Mouse (Mus musculus): ENCODE results near the gene Nlgn2.

Gene Nlgn2

DNA sequence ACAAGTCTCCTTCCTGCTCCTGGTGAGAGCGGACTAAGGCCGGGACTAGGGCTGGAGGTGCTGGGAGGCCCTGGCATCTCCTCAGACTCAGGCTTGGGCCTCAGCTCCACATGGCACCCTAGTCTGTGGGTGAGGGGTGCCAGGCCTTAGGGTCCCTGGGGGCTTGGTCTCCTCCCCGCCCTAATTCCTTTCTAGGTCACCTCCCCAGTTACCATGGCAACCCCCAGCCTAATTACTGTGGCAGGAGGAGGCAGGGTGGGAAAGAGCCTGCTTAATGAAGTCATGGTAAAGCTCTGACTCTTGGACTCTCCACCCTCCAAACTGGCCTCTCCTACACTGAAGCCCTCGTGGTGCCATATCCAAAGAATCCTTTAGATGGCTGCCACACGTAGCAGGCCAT lies 8.8 kb downstream of the Nlgn2 start:
- CTCF ChIA-PET = no interaction called here

DNA sequence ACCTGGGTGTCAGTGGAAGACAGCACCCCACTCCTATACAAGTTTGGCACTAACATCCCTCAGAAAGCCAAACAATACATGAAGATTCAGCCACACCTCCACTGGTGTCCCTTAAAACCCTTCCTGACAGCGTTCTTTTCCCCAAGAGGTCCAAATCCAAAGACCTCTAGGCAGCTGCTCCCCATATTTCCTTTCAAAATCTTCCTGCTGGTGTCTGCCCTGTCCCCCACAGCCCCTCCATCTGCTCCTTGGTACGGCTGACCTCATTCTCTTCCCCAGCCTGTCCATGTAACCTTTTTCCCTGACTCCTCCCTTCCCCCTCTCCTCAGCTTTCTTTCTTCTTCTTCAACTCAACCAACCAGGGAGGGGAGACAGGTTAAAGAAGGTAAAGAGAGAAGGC lies 14.1 kb downstream of the Nlgn2 start:
- CTCF ChIA-PET = interaction anchor here (0.6 kb wide), 1 partner anchor 127 kb away, joined by 15 read pairs; no protein-coding TSS in a partner anchor

DNA sequence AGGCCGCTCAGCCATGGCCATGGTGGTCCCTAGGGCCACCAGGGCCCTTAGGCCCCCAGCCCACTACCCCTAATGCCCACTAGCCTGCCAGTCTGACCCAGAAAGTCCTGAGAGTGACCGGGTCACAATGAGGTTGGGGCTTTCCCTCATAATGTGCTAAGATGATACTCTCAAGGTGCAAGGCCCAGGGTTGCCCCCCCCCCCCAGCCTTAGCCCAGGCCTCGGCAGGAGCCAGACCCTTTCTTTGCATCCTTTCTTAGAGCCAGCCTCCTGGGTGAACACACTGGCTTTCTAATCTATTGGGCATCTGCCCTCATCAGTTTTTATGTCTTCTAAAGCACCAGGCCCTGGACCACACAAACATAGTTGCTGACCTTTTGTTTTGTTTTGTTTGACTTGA lies 15.5 kb downstream of the Nlgn2 start, which contains the start of gene Spem1:
TSS of gene Spem1 (minus strand) at position 101 of the 400 bp plus-strand sequence.
- CTCF ChIA-PET = interaction anchor here (0.6 kb wide), 1 partner anchor 58 kb away, joined by 3 read pairs; no protein-coding TSS in a partner anchor

DNA sequence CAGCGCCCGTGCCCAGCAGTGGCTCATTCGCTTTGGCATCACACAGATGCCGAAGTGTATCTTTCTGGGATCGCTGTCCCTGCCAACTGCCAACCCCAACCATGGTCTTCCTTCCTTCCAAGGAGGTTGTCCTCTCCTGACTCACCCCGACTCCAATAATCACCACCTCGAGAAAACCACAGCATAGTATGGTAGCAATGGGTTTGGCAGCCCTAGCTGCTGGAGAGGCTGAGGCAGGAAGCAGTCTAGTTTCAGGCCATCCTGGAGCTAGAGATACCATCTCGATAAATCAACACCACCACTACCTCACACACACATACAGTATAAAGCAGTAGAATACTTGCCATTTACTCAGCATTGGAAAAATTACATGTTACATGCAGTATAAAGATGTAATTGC lies 18.7 kb downstream of the Nlgn2 start:
- CTCF ChIA-PET = no interaction called here

DNA sequence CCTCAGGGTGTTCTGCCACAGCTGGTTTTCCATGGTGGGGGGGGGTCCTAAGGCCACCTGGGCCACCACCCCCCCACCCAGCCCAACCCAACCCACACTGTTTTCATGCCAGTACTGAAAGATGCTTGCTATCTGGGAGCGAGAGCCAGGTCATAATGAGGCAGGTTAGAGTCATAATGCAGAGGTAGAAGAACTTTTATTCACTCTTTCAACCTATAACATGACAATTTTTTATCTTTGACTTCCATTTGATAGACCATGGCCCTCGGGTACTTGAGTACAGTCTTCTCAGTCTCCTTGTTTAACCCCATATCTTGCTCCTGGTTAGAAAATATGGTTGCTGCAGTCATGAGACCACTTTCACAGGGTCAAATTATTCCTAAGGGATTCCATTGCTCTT lies 19.2 kb downstream of the Nlgn2 start, which contains the start of gene Spem2:
TSS of gene Spem2 (minus strand) at position 101 of the 400 bp plus-strand sequence.
- CTCF ChIA-PET = no interaction called here

DNA sequence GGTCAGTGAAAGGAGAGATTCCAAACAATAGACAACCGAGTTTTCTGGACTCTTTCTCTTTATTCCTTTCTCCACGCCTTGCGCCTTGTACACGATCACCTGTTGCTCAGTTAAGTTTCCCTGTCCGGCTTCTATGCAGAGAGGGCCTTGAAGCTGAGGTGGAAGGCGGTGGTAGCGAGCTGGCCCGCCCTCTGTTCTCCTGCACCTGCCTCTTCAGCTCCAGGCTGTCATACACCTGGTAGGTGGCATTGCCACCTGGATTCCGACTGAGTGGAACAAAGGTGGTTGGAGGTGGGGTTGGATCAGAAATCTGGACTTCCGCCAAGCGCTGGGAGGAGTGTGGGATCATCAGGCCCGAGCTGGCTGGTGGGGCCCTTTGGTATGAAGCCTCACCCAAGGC lies 21.1 kb downstream of the Nlgn2 start:
- CTCF ChIA-PET = no interaction called here

DNA sequence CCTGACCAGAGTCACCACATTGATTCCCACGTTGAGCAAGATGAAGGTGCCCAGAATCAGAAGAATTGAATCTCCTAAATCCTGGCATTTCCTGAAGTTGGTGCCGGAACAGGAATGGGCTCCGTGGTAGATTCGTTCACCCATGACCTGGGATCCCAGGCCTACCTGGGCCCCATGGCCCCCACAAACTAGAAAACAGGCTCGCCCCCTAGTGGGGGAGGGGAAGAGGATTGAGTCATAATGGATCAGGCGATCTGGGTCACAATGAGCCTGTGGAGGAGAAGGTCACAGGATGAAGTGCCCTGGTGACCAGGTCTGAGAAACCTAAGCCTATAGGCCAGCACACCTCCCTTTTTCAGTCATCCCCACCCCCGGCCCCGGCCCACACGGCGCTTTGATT lies 22.4 kb downstream of the Nlgn2 start, which contains the start of gene Gm39566:
TSS of gene Gm39566 (minus strand) at position 144 of the 400 bp plus-strand sequence.
- CTCF ChIA-PET = no interaction called here

DNA sequence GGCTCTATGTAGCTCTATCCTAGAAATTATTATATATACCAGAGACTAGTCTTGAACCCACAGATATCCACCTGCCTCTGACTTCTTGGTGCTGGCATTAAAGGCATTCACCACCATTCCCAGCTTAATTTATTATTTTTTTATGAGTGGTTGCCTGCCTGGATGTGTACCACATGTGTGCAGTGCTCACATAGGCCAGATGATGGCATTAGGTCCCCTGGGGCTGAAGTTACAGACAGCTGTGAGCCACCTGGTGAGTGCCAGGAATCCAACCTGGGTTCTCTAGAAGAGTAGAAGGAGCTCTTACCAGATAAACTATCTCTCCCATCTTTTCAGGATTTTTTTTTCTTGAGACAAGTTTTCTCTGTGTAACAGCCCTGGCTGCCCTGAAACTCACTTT lies 27.3 kb downstream of the Nlgn2 start:
- CTCF ChIA-PET = interaction anchor here (0.6 to 0.7 kb wide), 2 partner anchors 156 to 707 kb away, joined by 8 to 24 read pairs; no protein-coding TSS in a partner anchor

DNA sequence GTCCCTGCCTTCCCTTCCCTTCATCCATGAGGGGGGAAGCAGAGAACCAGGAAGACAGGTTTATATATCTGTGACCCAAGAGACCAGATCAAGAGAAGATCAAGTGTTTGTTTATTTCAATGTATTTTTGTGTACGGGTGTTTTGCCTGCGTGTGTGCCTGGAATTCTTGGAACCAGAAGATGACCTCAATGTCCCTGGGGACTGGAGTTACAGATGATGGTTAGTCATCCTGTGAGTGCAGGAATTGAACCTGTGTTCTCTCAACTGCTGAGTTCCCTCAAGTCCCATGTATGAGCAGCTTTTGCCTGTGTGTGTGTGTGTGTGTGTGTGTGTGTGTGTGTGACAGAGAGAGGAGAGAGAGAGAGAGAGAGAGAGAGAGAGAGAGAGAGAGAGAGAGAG lies 29.9 kb downstream of the Nlgn2 start:
- CTCF ChIA-PET = interaction anchor here (0.7 kb wide), 1 partner anchor 120 kb away, joined by 6 read pairs; no protein-coding TSS in a partner anchor

DNA sequence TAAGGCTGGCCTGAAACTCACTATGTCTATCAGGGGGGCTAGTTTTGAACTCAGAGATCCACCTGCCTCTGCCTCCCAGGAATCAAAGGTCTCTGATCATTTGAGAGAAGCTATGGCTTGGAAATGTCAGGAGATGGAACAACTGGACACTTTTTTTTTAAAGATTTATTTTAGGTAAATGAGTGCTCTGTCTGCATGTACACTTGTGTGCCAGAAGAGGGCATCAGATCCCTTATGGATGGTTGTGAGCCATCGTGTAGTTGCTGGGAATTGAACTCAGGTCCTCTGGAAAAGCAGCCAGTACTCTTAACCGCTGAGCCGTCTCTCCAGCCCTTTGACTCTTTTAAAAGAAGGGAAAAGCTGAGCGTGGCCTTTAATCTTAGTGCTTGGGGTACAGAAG lies 31.2 kb downstream of the Nlgn2 start:
- CTCF ChIA-PET = no interaction called here

DNA sequence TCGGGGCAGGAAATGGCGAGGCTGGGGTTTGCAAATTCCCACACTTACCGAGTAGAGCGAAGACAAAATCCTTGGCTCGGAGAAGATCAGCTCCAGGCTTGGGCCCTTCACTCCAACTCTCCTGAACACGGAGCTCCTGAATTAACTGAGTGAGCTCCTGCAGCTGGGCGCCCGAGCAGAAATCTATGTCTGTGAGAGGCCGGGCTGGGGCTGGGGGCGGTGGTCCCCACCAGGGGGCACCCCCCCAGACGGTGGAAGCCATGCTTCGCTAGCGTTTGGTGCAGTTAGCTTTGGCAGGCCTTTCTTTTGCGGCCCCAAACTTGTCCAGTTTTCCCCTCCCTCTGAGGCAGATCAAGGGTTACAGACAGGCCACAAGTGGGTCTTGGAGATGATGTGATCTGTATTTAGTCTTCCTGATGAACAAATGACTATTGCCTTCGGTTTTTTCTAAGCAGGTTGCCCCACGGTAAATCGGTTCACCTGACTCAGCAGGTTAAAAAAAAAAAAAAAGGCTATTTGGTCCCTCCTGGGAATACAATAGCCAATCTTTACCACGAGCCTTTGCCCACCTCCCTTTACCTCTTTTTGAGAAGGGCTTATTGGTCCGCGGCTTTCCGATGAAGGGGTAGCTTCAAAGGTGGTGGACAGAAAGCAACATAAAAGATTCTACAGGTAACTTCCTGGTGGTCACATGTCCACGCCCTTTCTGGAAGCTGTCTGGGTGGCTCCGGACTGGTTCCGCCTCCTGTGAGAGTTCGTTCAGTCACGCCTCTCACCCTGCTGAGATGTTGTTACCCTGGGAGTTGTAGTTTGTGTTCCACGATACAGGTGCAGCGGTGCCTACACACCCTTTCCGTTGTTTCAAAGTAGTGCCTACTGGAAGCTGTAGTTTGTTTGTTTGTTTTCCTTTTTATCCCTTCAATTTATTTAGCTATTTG lies 32.3 kb downstream of the Nlgn2 start, which contains the start of gene Tmem102:
TSS of gene Tmem102 (minus strand) at position 653 of the 938 bp plus-strand sequence.
- CTCF ChIA-PET = interaction anchor here (0.6 to 0.7 kb wide), 2 partner anchors 45 to 129 kb away, joined by 3 to 10 read pairs; no protein-coding TSS in a partner anchor

DNA sequence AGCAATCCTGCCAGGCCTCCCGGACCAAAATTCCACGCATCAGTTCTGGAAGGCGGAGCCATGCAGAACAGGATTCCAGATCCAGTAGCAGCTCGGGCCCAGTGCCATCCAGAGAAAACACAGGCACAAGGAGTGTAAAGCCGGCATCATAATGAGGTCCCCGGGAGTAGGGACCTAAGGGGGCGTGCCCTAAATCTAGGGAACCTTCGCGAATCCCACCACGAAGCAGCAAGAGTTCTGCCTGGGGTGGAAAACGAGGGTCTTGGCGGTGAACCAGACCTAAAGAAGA lies 33.0 kb downstream of the Nlgn2 start:
- CTCF ChIA-PET = interaction anchor here (0.6 kb wide), 1 partner anchor 33 kb away, joined by 3 read pairs; no protein-coding TSS in a partner anchor

DNA sequence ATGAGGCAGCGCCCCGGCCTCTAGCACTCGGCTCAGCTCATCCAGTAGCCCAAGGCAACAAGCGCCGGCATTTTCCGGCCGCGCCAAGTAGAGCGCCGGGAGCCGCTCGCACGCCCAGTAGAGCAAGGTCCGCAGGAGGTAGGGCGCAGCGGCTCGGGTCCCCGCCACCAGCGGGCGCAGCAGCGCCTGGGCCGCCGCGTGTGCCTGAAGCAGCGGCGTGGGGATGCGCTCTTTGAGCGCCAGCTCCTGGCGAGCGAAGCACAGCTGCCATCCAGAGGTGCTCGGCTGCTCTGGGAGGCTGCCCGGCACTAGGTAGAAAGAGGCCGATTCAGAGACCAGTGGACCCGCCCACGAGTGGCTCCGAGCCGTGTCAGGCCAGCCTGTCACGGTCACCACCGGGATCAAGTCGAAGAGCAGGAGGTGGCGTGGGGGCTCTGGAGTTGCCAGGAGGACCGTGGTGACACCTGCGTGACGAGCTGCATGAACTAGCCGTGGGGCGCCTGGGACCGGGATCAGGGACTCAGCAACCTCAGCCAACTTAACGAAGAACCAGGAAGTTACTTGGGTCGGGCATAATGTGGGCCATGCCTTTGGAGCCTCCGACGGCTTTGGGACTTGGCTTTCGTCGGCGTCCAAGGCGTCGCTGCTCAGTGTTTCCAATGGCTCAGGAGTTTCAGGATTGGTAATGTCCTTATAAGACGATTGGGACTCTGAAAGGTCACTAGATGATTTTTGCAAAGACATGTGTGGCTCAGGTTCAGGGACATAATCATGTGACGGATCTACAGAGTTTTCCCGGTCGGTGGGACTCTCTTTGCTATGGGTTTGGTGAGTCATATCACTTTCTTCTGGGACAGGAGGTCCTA lies 33.6 kb downstream of the Nlgn2 start:
- CTCF ChIA-PET = interaction anchor here (0.5 to 0.6 kb wide), 3 partner anchors 33 to 80 kb away, joined by 3 read pairs; partner anchors contain the start of gene Nlgn2

DNA sequence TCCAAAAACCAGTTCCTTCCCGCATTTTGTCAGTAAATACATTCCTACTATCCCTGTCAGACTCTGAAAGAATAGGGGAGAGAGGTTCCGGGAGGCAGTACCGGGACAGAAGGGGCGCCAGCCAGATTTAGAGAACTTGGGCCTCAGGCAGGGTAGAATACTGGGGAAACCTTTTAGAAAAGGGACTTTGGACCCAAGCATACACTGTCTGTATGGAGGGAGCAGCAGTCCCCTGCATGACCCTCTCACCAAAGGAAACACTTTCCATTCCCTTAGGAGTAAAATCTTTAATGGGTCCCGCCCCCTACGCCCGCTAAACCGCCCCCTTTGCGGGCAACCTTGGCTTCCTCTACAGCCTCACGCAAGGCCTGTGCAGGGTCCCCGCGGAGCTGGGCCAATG lies 34.3 kb downstream of the Nlgn2 start:
- CTCF ChIA-PET = interaction anchor here (0.6 kb wide), 1 partner anchor 35 kb away, joined by 3 read pairs; the partner anchor contains the start of gene Nlgn2

DNA sequence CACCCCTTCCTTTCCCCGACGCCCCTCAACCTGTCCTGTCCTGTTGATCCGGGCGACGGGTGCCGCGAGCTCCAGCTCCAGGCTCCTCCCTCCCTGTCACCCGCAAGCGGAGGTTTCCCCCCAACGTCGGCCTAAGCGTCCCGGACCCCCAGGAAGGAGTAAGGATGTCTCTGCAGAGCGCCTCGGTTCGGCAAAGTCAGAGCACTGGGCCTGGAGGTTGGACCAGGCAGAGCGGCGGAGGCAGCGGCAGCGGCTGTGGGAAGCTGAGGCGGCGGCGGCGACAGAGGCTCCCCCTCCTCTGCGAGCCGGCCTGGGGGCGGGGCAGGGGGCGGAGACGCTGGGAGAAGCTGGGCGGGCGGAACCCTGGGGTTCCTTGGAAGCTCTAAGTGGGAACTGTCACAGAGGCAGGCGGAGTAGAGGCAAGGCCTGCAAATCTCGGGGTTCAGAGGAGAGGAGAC lies 34.9 kb downstream of the Nlgn2 start:
- CTCF ChIA-PET = interaction anchor here (1.0 kb wide), 1 partner anchor 148 kb away, joined by 3 read pairs; no protein-coding TSS in a partner anchor

DNA sequence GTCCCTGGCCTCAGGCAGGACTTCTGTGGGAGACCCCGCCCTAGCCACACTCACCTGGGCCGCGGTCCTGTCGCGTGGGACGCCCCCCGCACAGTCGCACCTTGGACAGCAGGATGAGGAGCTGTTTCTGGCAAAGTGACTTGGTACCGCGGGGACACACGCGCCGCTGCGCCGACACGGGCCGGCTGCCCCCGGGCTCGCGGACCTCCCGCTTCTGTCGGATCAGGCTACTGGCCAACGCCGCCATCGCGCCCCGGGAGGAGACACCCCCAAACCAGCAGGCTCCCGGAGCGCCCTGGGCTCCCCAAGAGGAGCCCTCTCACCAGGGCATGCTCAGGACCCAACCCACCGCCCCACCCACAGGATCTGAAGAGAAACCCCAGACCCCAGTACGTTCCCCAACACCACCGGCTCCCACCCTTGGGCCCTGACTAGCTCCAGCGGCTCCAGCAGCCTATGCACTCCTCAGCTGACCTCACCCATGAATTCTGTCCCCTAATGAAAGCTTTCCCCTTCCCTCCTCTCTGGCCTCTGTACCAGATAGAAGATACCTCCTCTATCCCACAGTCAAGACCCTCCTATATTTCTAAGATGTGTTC lies 36.1 kb downstream of the Nlgn2 start, which contains the start of gene Fgf11:
TSS of gene Fgf11 (minus strand) at position 479 of the 599 bp plus-strand sequence.
- CTCF ChIA-PET = interaction anchor here (1.2 kb wide), 1 partner anchor 27 kb away, joined by 3 read pairs; no protein-coding TSS in a partner anchor

DNA sequence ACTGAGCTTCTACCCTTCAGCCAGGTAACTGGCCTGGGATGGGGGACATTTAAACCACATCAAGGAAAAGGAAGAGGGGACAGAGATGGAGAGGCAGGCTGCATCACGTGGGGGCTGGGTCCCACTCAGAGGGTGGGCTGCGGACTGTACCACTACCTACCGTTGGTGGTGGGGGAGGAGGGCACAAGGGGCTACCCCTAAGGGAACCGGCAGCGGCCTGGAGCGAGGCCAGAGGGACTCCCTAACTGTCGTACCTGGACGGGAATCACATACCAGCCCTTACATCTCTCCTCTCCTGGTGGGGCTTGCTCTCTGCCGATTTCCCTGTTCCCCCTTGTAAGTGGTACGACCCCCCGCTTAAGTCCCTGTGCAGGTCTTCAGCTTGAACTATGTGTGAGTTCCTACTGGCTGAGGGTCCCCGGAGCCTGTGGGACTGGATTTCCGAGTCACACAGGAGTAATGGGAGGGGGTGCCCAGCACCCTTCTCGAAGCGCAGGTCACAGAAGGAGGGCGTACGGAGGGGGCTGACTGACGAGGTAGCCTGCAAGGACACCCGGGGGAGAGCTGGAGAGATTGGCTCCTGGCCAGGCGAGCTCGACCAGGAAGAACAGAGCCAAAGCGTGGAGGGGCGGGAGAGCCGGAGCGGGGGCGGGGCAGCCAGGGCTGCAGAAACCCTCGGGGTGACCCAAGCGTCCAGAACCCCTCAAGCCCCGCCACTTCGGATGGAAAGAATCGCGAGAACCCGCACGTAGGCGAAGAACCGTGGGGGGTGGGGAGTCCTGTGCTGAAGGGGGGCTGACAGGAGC lies 37.0 kb downstream of the Nlgn2 start:
- CTCF ChIA-PET = no interaction called here

DNA sequence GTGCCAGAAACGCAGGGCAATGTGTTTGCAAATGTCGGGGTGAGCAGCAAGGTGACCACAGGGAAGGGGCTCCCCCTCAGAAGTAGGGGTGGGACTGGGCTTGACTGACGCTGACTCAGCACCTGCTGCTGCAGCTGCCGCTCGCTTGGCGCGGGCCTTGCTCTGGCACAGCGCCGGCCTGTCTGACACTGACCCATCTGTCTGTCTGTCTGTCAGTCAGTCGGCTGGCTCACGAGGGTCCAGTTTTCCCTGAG lies 37.5 kb downstream of the Nlgn2 start:
- CTCF ChIA-PET = interaction anchor here (0.7 kb wide), 3 partner anchors 45 to 511 kb away, joined by 4 to 18 read pairs (median 11); no protein-coding TSS in a partner anchor

DNA sequence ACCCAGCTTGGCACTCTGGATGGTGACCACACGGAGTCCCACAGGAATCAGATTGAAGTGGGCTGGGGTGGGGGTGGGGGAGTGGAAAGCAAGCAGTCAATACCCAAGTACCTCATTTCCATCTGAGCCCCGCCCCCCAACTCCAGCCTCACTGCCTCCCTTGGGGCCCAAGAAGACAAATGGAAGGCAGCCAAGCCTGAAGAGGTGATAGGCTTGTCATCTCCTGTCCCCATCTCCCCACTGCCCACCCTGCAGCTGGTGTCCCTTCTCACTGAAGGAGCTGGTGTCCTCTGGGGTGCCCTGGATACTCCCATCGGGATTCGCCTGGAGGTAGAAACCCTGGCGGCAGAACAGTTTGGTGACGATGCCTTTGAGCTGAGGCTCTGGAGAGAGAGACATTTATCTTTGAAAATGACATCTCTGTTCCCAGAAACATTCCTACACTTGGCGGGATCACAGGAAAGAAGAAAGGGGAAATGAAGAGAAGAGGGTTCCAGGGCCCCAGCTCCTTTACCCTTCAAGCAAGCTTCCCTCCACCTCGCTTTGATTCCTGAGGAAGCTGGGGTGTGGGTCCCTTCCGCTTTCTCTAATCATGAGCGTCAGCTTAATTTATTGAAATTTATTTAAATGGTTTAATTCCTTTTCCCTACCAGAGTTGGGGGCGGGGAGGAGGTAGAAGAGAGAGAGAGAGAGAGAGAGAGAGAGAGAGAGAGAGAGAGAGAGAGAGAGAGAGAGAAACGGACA lies 38.0 kb downstream of the Nlgn2 start:
- CTCF ChIA-PET = interaction anchor here (0.7 kb wide), 3 partner anchors 45 to 512 kb away, joined by 4 to 18 read pairs (median 11); no protein-coding TSS in a partner anchor

Data from spleen, embryonic (tissue).